Mouse (Mus musculus) hindbrain, embryonic 14.5 days (tissue): ENCODE measurements around the gene Hook2. TPM values are rescaled to one million over a fixed set of nuclear protein-coding genes. Genes with fewer than 3 reads are reported as not detected.

ENCODE experiments used
- ATAC-seq: fragments of 200-750 bp; cut with Nextera tagmentation; 2 replicates; pipeline ENCODE4 v1.8.0; 2017; ENCODE audit warnings: moderate number of reproducible peaks, mild to moderate bottlenecking, moderate TSS enrichment, moderate library complexity; ENCODE audit not compliant: low FRiP score
- DNase-seq: peaks from one replicate; pipeline ENCODE4 v3.0.0-alpha.2; 2015; ENCODE audit warnings: low spot score
- H3K27ac ChIP-seq: fragments of 300-500 bp; sonication (generic); 2 replicates; pipeline ENCODE4 v1.5.1; 2014; ENCODE audit warnings: mild to moderate bottlenecking, moderate library complexity
- H3K27me3 ChIP-seq: fragments of 300-500 bp; sonication (generic); 2 replicates; pipeline ENCODE4 v1.6.1; 2014; ENCODE audit warnings: mild to moderate bottlenecking, low read length, mixed read lengths; ENCODE audit not compliant: control insufficient read depth, insufficient read depth
- H3K36me3 ChIP-seq: fragments of 300-500 bp; sonication (generic); replicated peaks from 2 replicates; pipeline ENCODE4 v1.6.1; 2014; ENCODE audit not compliant: control insufficient read depth, insufficient read depth
- H3K4me1 ChIP-seq: fragments of 300-500 bp; sonication (generic); replicated peaks from 2 replicates; pipeline ENCODE4 v1.6.1; 2014; ENCODE audit warnings: antibody characterized with exemption, low read length, mixed read lengths; ENCODE audit not compliant: control insufficient read depth, insufficient read depth
- H3K4me2 ChIP-seq: fragments of 300-500 bp; sonication (generic); replicated peaks from 2 replicates; pipeline ENCODE4 v1.6.1; 2014; ENCODE audit warnings: mild to moderate bottlenecking, moderate library complexity
- H3K4me3 ChIP-seq: fragments of 300-500 bp; sonication (generic); replicated peaks from 2 replicates; pipeline ENCODE4 v1.5.1; 2014; ENCODE audit warnings: mild to moderate bottlenecking, low read length
- H3K9ac ChIP-seq: fragments of 300-500 bp; sonication (generic); 2 replicates; pipeline ENCODE4 v1.6.1; 2014
- H3K9me3 ChIP-seq: fragments of 300-500 bp; sonication (generic); 2 replicates; pipeline ENCODE4 v1.6.1; 2016; ENCODE audit warnings: low read length; ENCODE audit not compliant: control insufficient read depth
- WGBS: fragments of 180-500 bp; shearing (Covaris S2); extraction: QIAGEN DNeasy Blood & Tissue Kit; methylation state at CpG from one replicate; pipeline ENCODE4 v1.1.7; 2014; 5-methylcytosine and 5-hydroxymethylcytosine counted together
- polyA plus RNA-seq: library from polyadenylated mRNA; unstranded; fragments of >200 nt; fragmentation: Nextera tagmentation; extraction: Ambion mirVana; gene quantifications from 2 replicates; pipeline ENCODE4 v1.2.1, GENCODE M21; 2014

Hook2 gene
- polyA plus RNA-seq, 1 experiment from 2014 or later: 24.6 TPM

- Histone ChIP-seq H3K36me3 (peaks cover 38% of the 10 kb centered on the region), H3K9ac (peak within 1 kb of the TSS; percentile 93), H3K4me3 (peak within 1 kb of the TSS; percentile 60), H3K27ac (peak within 1 kb of the TSS; percentile 73), H3K4me2 (peak within 1 kb of the TSS; percentile 90), H3K4me1 (peaks cover 28% of the 10 kb centered on the region), H3K27me3 (no peaks in the 10 kb centered on the region), H3K9me3 (no peaks in the 10 kb centered on the region)
- ATAC-seq: peak; percentile 83
- peak; percentile 85 for DNase-seq
- WGBS: under 1% methylated on average over 56 of the region's 56 CpGs
Observed at GRCm38 (mm10) chr8:84969241-84970134, 20.9 kb upstream of the Hook2 start, which contains the start of the genes Gm49661, Prdx2 and Rnaseh2a. Gm49661 (minus strand) TSS chr8:84969433. Prdx2 (plus strand) TSS chr8:84969587. Rnaseh2a (minus strand) TSS chr8:84969767.

DNA sequence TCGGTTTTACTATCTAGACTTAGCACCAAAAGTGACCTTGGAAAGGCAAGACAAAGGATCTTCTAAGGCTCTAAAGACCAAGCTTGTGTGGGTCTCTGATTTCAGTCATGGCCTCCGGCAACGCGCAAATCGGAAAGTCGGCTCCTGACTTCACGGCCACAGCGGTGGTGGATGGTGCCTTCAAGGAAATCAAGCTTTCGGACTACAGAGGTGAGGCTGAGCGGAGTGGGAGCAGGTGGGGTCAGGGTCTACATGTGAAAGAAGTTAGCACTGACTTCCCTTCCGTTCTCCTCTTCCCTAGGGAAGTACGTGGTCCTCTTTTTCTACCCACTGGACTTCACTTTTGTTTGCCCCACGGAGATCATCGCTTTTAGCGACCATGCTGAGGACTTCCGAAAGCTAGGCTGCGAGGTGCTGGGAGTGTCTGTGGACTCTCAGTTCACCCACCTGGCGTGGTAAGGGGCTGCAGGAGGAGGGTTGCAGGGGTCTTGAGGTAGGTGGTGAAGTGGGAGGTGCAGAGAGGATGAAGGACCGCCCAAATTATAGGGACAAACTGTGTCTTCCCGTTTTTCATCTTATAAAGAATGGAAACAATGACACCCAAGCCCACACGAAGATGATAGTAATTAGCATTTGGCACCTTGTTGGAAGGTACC is 20.1 kb upstream of the Hook2 start:
- Histone ChIP-seq H3K27ac (peak overlapping the region; percentile 73), H3K4me2 (peak overlapping the region; percentile 90), H3K9me3 (no peaks in the 10 kb centered on the region), H3K4me1 (peaks cover 24% of the 10 kb centered on the region), H3K9ac (peak overlapping the region; percentile 93), H3K27me3 (no peaks in the 10 kb centered on the region), H3K36me3 (peaks cover 46% of the 10 kb centered on the region), H3K4me3 (peak overlapping the region; percentile 60)
- ATAC-seq (no peak), DNase-seq (no peak)
- WGBS: 6% methylated on average over 21 of the region's 21 CpGs

- WGBS: 65% methylated on average over 5 of the region's 5 CpGs
- H3K4me2 ChIP-seq: peak overlapping the region; percentile 90
Observed at GRCm38 (mm10) chr8:84970913-84971312, 19.5 kb upstream of the Hook2 start.

DNA sequence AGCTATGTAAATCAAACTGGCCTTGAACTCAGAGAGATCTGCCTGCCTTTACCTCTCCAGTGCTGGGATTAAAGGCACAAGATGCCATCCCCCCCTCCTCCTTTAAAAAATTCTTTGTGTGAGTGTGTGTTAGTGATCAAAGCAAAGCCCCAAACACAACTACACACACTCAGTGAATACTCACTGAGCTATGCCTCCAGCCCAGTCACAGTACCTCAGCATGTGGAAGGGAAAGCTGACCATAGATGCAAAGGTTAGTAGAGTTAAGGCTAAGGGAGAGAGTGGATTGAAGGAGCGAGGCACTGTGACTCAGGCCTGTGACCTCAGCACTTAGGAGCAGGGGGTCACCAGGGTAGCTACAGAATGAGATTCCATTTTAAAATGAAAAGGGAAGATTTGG is 17.3 kb upstream of the Hook2 start:
- DNase-seq: no peak
- H3K4me1 ChIP-seq: peaks cover 38% of the 10 kb centered on the region
- no peak overlapping the region for H3K9ac ChIP-seq
- WGBS: 82% methylated on average over 1 of the region's 1 CpGs
- no peak overlapping the region for H3K4me2 ChIP-seq
- peaks cover 47% of the 10 kb centered on the region for H3K36me3 ChIP-seq
- H3K27ac ChIP-seq: no peak overlapping the region
- H3K4me3 ChIP-seq: no peak overlapping the region
- peaks cover 6% of the 10 kb centered on the region for H3K27me3 ChIP-seq
- no peak for ATAC-seq
- no peaks in the 10 kb centered on the region for H3K9me3 ChIP-seq

More at GRCm38 (mm10) chr8:84970913-84971312, 19.5 kb upstream of the Hook2 start:
- Histone ChIP-seq H3K4me3 (peak overlapping the region; percentile 60), H3K36me3 (peaks cover 47% of the 10 kb centered on the region), H3K4me1 (peaks cover 24% of the 10 kb centered on the region), H3K27me3 (no peaks in the 10 kb centered on the region), H3K27ac (no peak overlapping the region), H3K9ac (peak overlapping the region; percentile 93), H3K9me3 (no peaks in the 10 kb centered on the region)
- ATAC-seq: no peak
- DNase-seq: no peak

DNA sequence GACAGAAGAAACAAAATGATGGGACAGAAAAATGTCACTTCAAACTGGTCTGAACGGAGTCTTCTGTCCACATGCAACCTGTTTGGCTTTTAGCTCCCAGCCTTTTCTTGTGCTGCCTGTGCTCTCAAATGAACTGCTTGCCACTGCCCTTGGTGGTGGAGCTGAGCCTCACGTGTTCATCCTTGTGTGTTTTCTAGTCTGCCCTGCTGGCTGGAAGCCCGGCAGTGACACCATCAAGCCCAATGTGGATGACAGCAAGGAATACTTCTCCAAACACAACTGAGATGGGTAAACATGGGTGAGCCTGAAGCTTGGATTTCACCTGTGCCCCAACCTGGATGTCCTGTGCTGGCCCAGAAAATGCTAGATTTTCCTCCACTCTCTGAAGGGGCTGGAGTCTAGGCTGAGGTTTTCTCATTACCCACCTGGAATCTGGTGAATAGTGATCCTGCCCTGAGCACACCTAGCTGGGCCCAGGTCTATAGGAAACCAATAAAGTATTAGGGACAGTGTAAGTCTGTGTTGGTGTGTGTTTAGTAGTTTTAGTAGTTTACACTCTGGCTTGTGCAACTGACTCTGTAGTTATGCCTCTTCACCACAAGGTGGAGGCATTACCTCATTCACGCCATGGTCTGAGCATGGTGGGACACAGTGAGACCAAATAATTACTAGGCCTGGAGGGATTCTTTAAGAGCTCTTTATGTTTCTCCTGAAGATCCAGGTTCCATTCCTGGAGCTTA is 16.4 kb upstream of the Hook2 start:
- Histone ChIP-seq H3K4me3 (no peak overlapping the region), H3K9ac (no peak overlapping the region), H3K27ac (no peak overlapping the region), H3K9me3 (no peaks in the 10 kb centered on the region), H3K27me3 (peaks cover 6% of the 10 kb centered on the region), H3K4me2 (no peak overlapping the region), H3K36me3 (peaks cover 47% of the 10 kb centered on the region), H3K4me1 (peaks cover 33% of the 10 kb centered on the region)
- DNase-seq (peak; percentile 69), ATAC-seq (no peak)
- WGBS: 64% methylated on average over 4 of the region's 4 CpGs

DNA sequence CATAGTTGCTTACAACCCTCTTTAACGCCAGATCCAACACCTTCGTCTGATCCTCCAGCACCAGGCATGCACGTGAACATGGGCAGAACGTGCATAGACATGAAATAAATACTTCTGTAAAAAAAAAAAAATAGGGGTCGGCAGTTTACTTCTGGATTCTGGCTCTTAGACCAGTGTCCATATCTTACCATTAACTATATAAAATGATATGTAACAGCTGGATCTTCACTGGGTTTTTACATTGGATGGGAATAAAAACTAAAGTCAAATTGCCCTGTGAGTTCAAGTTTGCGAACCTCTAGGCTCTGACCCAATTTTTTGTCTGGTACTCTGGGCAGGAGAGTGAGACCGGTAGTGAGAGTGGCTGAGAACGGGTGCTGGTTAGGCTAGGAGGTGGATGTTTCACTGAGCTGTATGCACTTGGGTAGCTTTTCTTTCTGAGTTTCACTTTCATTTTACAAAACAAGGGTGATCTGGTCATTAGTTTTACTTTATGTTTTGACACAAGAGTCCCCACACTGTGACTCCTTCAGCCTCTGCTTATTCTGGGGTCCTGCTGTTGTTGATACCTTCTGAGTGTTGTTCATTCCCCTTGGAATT is 15.8 kb upstream of the Hook2 start:
- DNase-seq (no peak), ATAC-seq (no peak)
- peaks cover 38% of the 10 kb centered on the region for H3K4me1 ChIP-seq
- peaks cover 6% of the 10 kb centered on the region for H3K27me3 ChIP-seq
- no peaks in the 10 kb centered on the region for H3K9me3 ChIP-seq
- H3K27ac ChIP-seq: no peak overlapping the region
- H3K36me3 ChIP-seq: peaks cover 47% of the 10 kb centered on the region
- H3K4me3 ChIP-seq: no peak overlapping the region
- H3K4me2 ChIP-seq: no peak overlapping the region
- WGBS: 85% methylated on average over 8 of the region's 8 CpGs
- H3K9ac ChIP-seq: no peak overlapping the region

DNA sequence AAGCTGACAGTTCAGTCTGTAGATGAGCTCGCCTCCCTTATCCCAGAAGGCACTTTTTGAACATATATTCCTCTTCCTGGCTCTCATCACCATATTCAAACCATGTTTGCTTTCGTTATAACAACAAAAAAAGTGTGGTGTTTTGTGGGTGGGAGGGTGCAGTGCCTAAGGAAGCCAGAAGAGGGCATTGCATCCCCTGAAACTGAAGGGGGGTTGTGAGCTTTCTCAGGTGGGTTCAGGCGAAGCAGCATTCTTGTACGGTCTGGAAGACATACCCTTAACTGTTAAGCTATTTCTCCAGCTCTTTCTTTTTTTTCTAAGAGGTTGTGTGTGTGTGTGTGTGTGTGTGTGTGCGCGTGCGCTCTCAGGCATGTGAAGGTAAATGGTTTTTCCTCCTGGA is 15.0 kb upstream of the Hook2 start:
- DNase-seq: no peak
- 37% methylated on average over 7 of the region's 7 CpGs for WGBS
- peak overlapping the region; percentile 97 for H3K4me2 ChIP-seq
- ATAC-seq: no peak
- H3K36me3 ChIP-seq: peaks cover 47% of the 10 kb centered on the region
- no peaks in the 10 kb centered on the region for H3K9me3 ChIP-seq
- H3K27ac ChIP-seq: no peak overlapping the region
- H3K4me1 ChIP-seq: peaks cover 44% of the 10 kb centered on the region
- no peak overlapping the region; the same call in 1 of the 2 replicates for H3K4me3 ChIP-seq
- H3K9ac ChIP-seq: no peak overlapping the region
- H3K27me3 ChIP-seq: peaks cover 6% of the 10 kb centered on the region

DNA sequence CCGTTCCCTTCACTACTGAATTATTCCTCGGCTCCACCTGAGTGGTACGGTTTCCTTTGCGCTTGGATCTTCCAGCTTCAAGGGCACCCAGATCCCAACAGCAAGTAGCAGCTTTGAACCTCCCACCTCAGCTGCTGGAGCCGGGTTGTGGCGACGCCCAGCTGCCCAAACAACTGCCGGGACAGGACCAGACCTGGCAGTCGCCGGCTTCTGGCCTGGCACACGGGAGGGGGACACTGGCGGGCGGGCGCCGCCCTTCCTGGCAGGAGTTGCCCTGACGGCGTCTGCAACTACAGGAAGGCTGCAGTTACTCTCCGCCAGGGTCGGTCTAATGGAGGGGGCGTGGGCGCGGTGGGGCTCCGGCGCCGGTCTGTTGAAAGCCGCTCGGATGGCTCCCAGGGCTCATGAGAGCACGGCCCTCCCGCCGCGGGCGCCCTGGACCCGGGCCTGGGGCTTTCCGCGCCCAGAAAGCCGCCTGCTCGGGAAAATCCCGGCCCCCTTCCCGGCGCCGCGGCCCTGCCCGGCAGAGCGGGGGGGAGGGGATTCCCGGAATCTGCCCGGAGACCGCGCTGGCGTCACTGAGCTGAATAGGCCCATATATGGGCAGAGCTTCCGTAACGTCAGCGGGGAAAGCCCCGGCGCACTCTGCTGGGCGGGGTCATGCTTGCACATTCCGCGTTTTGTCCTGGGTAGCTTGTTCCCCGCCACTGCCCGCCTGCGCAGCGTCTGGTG is 14.2 kb upstream of the Hook2 start:
- Histone ChIP-seq H3K4me2 (peak overlapping the region; percentile 97), H3K4me3 (peak overlapping the region; percentile 50), H3K9me3 (no peaks in the 10 kb centered on the region), H3K27me3 (peaks cover 6% of the 10 kb centered on the region), H3K9ac (peak overlapping the region; percentile 60), H3K27ac (peak overlapping the region; percentile 9; the same call in 1 of the 2 replicates), H3K4me1 (peaks cover 44% of the 10 kb centered on the region), H3K36me3 (peaks cover 40% of the 10 kb centered on the region)
- under 1% methylated on average over 60 of the region's 61 CpGs for WGBS
- DNase-seq (peak; percentile 92), ATAC-seq (peak; percentile 77)
